Mouse (Mus musculus) bone marrow, adult 2 months (tissue): Measurements from ENCODE around the gene Chd3.

ENCODE experiments used
- CTCF ChIP-seq: fragments of 200-500 bp; IDR thresholded peaks from 2 replicates; pipeline ENCODE4 v1.5.1; 2011; ENCODE audit warnings: low read length, control low read depth; ENCODE audit not compliant: control insufficient read depth, insufficient read depth
- POLR2A ChIP-seq: fragments of 200-500 bp; IDR thresholded peaks from 2 replicates; pipeline ENCODE4 v1.6.1; 2011; ENCODE audit warnings: low read depth, mild to moderate bottlenecking, control low read depth, low read length, borderline replicate concordance; ENCODE audit not compliant: control insufficient read depth

GRCm38 (mm10) chr11:69327157-69327442 is 42.1 kb downstream of the Chd3 start:
- TF ChIP-seq POLR2A: no peak
- no peak for TF ChIP-seq CTCF
